Mouse (Mus musculus): ENCODE data around the gene Srd5a1. TPM values are rescaled to one million over a fixed set of nuclear protein-coding genes. Genes with fewer than 3 reads are reported as not detected.
"Not testable (repeated sequence)": the region's sequence is repeated elsewhere in the genome, so short reads cannot be mapped to it uniquely, and the experiment has no call there.

Srd5a1 gene
- polyA plus RNA-seq, 1 experiment = 1.4 TPM

GRCm38 (mm10) chr13:69569201-69569600 lies 42.0 kb downstream of the Srd5a1 start:
- no peaks in the 10 kb centered on the region for H3K4me1 ChIP-seq (ENCODE audit: control insufficient read depth, insufficient read depth, insufficient read length, low read length)
- H3K4me3 ChIP-seq (ENCODE audit: insufficient read depth, low read depth, low read length) = no peak overlapping the region
- H3K27ac ChIP-seq (replicated peaks; ENCODE audit: low read depth, low read length) = no peak overlapping the region

DNA sequence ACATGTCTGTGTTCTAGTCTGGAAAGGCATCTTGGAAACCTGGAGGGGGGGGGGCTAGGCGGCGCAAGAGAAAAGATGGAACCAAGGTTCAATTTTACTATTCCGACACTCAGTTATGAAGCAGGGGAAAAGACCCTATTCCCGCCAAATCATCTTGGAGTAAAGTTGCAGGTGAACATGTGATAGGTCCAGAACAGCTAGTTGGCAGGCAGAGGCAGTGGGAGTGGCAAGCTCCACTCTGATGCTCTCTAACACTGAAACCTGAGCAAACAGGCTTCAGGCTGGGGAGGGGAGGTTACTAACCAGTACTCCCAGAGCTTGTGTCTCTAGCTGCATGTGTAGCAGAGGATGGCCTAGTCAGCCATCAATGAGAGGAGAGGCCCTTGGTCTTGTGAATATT lies 45.8 kb downstream of the Srd5a1 start:
- not testable (repeated sequence) for H3K4me1 ChIP-seq (ENCODE audit: control insufficient read depth, insufficient read depth, insufficient read length, low read length); H3K27ac ChIP-seq (replicated peaks; ENCODE audit: low read depth, low read length); H3K4me3 ChIP-seq (ENCODE audit: insufficient read depth, low read depth, low read length)

DNA sequence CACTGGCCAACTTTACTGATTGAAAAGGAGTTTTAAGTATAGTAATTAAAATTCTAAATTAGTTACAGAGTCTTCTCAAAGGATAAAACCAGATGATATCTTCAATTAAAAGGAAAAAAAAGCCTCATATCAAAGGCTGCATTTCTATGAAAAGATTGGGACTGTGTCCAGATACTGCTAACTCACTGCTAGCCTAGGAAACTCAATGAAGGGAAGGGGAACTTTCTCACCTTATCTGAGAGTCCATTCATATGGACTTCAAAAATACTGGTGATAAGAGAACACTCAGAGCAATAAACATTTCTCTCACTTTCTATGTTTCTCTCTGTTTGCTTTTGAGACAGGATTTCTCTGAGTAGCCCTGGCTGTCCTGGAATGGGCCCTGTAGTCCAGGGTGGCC lies 46.7 kb downstream of the Srd5a1 start:
- no peak overlapping the region for H3K27ac ChIP-seq (replicated peaks; ENCODE audit: low read depth, low read length)

DNA sequence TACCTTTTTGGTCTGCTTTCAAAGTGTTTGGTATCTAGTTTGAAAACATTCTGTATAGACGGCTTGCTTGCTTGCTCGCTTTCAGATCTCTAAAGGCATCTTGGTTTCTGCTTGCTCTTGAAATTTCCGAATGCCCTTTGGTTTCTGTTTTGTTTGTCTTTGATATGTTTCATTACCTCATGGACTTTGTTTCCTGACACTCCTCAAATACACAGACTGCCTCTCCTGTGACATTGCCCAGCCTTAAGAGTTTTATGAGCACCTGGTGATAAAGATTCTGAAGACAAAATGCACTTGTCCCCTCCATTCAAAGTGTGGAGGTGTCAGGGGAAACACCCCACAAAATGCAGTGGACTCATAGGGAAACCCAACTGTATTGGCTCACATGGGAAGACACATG lies 47.3 kb downstream of the Srd5a1 start:
- no peak overlapping the region for H3K27ac ChIP-seq (replicated peaks; ENCODE audit: low read depth, low read length)
- H3K4me1 ChIP-seq (ENCODE audit: control insufficient read depth, insufficient read depth, insufficient read length, low read length) = no peaks in the 10 kb centered on the region
- no peak overlapping the region for H3K4me3 ChIP-seq (ENCODE audit: insufficient read depth, low read depth, low read length)

More for the DNA sequence above, 46.7 kb downstream of the Srd5a1 start:
- Histone ChIP-seq H3K4me3 (ENCODE audit: insufficient read depth, low read depth, low read length) (no peak overlapping the region), H3K4me1 (ENCODE audit: control insufficient read depth, insufficient read depth, insufficient read length, low read length) (no peaks in the 10 kb centered on the region)

DNA sequence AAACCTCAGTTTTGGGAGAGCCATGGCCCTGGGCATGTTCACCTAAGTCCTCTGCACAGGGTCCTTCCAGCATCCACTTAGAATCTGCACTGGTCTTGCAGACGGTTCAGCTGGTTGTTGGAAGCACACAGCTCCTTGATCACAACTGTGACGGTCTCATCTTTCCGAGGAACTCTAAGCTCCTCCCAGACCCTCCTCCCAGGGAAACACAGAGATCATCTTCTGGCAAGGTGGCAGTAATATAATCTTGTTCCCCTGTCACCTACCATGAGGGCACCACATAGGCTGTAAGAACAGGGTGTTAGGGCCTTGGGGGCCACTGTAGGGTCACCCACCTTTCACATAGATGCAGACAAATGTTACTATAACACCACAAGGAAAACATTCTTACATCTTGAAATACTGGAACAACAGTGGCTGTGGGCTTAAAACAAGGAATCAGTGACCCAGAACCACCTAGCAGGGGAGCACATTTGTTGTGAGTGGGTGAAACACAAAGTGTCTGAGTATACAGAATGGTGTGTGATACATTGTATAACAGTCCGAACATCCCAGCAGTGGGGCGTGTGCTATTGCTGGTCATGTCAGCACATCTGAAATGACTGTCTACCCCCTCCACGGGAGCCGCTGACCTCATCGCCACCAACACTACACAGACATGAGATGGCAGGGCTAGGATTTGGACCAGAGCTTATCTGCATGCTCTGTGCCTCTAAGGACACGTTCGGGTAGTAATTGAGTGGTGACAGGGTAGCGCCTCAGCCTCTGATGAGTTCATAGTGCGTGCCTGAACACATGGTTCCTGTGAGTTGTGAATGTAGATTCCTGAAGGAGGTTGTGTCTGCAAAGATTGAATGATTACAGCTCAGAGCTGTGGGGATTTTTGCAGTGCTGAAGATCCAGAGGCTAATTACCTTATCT lies 48.3 kb downstream of the Srd5a1 start:
- H3K4me1 ChIP-seq (ENCODE audit: control insufficient read depth, insufficient read depth, insufficient read length, low read length) = no peaks in the 10 kb centered on the region
- no peak overlapping the region for H3K27ac ChIP-seq (replicated peaks; ENCODE audit: low read depth, low read length)

GRCm38 (mm10) chr13:69562004-69562403 lies 49.2 kb downstream of the Srd5a1 start:
- Histone ChIP-seq H3K4me1 (ENCODE audit: control insufficient read depth, insufficient read depth, insufficient read length, low read length) (no peaks in the 10 kb centered on the region), H3K27ac (replicated peaks; ENCODE audit: low read depth, low read length) (no peak overlapping the region), H3K4me3 (ENCODE audit: insufficient read depth, low read depth, low read length) (no peak overlapping the region)

More for the DNA sequence above, 48.3 kb downstream of the Srd5a1 start:
- H3K4me3 ChIP-seq (ENCODE audit: insufficient read depth, low read depth, low read length) = no peak overlapping the region

DNA sequence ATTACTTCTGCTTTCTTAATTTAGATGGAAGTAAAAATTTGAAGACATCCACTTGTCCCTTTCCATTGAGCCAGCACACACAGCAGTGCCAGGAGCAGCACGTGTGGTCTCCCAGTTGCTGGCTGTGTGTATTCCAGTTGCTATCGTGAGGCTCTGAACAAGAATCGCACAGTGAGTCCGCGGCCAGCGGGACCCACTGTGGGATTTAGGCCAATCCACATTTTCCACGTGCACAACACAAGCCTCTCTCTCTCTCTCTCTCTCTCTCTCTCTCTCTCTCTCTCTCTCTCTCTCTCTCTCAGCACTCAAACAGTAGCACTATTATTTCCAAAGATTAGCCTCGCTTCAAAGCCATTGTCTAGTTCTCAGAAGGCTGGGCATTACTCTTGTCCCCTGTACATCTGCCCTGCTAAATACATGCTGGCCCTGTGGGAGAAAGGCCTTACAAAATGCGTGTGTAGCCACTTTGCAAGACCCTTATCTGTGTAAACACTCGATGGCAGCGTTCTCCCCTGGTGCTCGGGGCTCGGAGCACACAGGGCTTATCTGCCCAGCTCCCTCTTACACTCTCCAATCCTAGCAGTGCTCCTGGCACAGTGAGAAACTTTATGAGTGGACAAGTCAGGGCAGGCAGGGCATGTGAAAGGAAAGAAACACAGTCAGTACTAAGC lies 51.8 kb downstream of the Srd5a1 start:
- Histone ChIP-seq H3K27ac (replicated peaks; ENCODE audit: low read depth, low read length) (no peak overlapping the region), H3K4me3 (ENCODE audit: insufficient read depth, low read depth, low read length) (no peak overlapping the region), H3K4me1 (ENCODE audit: control insufficient read depth, insufficient read depth, insufficient read length, low read length) (no peaks in the 10 kb centered on the region)

- H3K4me3 ChIP-seq (ENCODE audit: insufficient read depth, low read depth, low read length) = no peak overlapping the region
- H3K27ac ChIP-seq (replicated peaks; ENCODE audit: low read depth, low read length) = no peak overlapping the region
- no peaks in the 10 kb centered on the region for H3K4me1 ChIP-seq (ENCODE audit: control insufficient read depth, insufficient read depth, insufficient read length, low read length)
Observed at GRCm38 (mm10) chr13:69558098-69558660, 53.1 kb downstream of the Srd5a1 start.

- Histone ChIP-seq H3K4me1 (ENCODE audit: control insufficient read depth, insufficient read depth, insufficient read length, low read length) (no peaks in the 10 kb centered on the region), H3K4me3 (ENCODE audit: insufficient read depth, low read depth, low read length) (no peak overlapping the region), H3K27ac (replicated peaks; ENCODE audit: low read depth, low read length) (no peak overlapping the region)
Observed at GRCm38 (mm10) chr13:69556728-69557127, 54.5 kb downstream of the Srd5a1 start.

DNA sequence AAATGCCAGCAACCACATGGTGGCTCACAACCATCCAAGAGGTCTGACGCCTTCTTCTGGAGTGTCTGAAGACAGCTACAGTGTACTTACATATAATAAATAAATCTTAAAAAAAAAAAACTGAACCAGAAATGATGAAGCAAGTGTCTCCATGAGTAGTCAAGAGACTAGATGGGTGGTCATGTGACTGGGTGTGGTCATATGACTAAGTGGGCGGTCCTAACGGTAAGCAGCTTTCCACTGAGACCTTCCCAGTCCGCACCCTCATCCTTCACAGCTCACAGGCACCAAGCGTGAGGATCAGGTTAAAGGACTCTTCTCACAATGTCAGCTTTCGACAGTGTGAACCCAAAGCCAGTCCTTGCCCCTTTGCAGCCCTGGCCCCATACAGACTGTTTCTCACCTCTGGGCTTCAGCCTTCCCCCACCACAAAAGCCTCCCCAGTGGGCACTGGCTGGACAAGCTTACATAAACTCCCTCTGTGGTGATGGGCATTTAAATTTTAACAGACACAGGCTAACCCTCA lies 55.2 kb downstream of the Srd5a1 start:
- Histone ChIP-seq H3K27ac (replicated peaks; ENCODE audit: low read depth, low read length) (no peak overlapping the region), H3K4me1 (ENCODE audit: control insufficient read depth, insufficient read depth, insufficient read length, low read length) (no peaks in the 10 kb centered on the region), H3K4me3 (ENCODE audit: insufficient read depth, low read depth, low read length) (no peak overlapping the region)

GRCm38 (mm10) chr13:69555045-69555444 lies 56.2 kb downstream of the Srd5a1 start:
- Histone ChIP-seq H3K4me3 (ENCODE audit: insufficient read depth, low read depth, low read length) (no peak overlapping the region), H3K27ac (replicated peaks; ENCODE audit: low read depth, low read length) (no peak overlapping the region), H3K4me1 (ENCODE audit: control insufficient read depth, insufficient read depth, insufficient read length, low read length) (no peaks in the 10 kb centered on the region)

DNA sequence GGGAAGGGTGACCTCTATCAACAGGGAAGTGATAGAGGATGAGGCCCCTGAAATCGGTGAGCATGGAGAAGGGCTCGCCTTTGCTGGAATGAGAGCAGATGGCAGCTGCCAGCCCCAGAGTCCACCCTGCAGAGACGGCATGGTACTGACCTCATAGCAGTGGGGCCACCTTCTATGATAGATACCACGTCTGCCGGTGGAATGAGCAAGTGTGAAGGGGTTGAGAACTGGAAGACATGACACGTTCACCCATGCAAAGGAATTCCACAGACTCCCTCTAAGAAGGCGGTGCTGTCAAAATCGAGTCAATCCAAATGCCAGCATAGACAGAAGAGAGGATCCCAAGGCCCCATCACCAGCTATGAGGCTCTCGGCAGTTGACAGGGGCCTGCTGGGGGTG lies 57.0 kb downstream of the Srd5a1 start:
- no peak overlapping the region for H3K27ac ChIP-seq (replicated peaks; ENCODE audit: low read depth, low read length)
- H3K4me1 ChIP-seq (ENCODE audit: control insufficient read depth, insufficient read depth, insufficient read length, low read length) = no peaks in the 10 kb centered on the region

GRCm38 (mm10) chr13:69553024-69553423 lies 58.2 kb downstream of the Srd5a1 start:
- Histone ChIP-seq H3K4me3 (ENCODE audit: insufficient read depth, low read depth, low read length) (no peak overlapping the region), H3K4me1 (ENCODE audit: control insufficient read depth, insufficient read depth, insufficient read length, low read length) (no peaks in the 10 kb centered on the region), H3K27ac (replicated peaks; ENCODE audit: low read depth, low read length) (no peak overlapping the region)

More for the DNA sequence above, 57.0 kb downstream of the Srd5a1 start:
- H3K4me3 ChIP-seq (ENCODE audit: insufficient read depth, low read depth, low read length) = no peak overlapping the region

GRCm38 (mm10) chr13:69550831-69551230 lies 60.4 kb downstream of the Srd5a1 start:
- no peaks in the 10 kb centered on the region for H3K4me1 ChIP-seq (ENCODE audit: control insufficient read depth, insufficient read depth, insufficient read length, low read length)
- H3K4me3 ChIP-seq (ENCODE audit: insufficient read depth, low read depth, low read length) = no peak overlapping the region
- no peak overlapping the region for H3K27ac ChIP-seq (replicated peaks; ENCODE audit: low read depth, low read length)

GRCm38 (mm10) chr13:69549980-69550379 lies 61.3 kb downstream of the Srd5a1 start:
- no peaks in the 10 kb centered on the region for H3K4me1 ChIP-seq (ENCODE audit: control insufficient read depth, insufficient read depth, insufficient read length, low read length)

More at GRCm38 (mm10) chr13:69549980-69550379, 61.3 kb downstream of the Srd5a1 start:
- H3K4me3 ChIP-seq (ENCODE audit: insufficient read depth, low read depth, low read length) = no peak overlapping the region
- no peak overlapping the region for H3K27ac ChIP-seq (replicated peaks; ENCODE audit: low read depth, low read length)

Data from brown adipose tissue, adult 24 weeks (tissue).